Mouse (Mus musculus) urinary bladder, postnatal 4 days (tissue): Measurements from ENCODE around the gene Samd4b.
A peak's percentile ranks its signal among the peaks of the same experiment; 100 is the strongest.
"Not testable (repeated sequence)": the region's sequence is repeated elsewhere in the genome, so short reads cannot be mapped to it uniquely, and the experiment has no call there.

Experiments
- DNase-seq, 2 experiments: peaks; one replicate each; pipeline ENCODE4 v3.0.0; 2021 to 2022; ENCODE audit warnings: low spot score in 2 of 2

Samd4b gene

DNA sequence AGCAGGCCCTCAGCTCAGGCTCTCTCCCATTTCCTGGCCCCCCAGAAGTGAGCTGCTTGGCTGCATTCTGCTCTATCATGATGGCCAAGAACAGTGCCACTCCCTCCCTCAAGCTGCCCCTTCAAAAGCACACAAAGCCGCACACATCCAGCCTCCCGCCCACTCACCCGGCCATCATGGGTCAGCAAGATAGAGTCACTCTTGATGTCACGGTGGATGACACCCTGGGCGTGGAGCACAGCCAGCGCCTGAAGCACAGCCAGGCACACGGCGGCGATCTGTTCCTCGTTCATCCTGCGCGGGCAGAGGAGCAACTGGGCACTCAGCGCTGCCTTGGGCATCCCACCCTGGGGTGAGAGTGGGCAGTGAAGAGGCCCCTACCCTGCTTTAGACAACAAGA, 35.6 kb downstream of the Samd4b start:
- DNase-seq: no peak

GRCm38 (mm10) chr7:28561967-28562366, 36.0 kb downstream of the Samd4b start:
- DNase-seq: no peak

GRCm38 (mm10) chr7:28560856-28561255, 37.1 kb downstream of the Samd4b start:
- no peak for DNase-seq

GRCm38 (mm10) chr7:28558486-28558885, 39.5 kb downstream of the Samd4b start:
- peak in 1 of 2 experiments; percentile 49 for DNase-seq

DNA sequence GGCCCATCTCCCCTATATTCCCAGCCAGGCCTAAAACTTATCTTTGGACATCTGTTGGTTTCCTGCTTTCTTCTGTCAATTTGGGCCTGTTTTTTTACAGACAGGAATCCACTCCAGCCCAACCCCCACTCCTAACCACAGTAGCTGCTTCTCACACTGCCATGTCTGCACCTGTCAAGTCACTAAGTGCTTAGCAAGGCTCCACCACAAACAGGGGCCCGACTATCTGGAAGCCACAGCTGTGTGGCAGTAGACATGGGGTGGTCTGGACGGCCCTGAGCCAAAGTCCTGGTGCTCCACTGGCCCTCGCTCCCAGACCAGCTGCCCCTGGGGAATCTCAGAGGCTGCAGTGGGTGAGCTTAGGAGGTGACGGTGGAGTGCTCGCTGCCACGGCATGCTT, 40.2 kb downstream of the Samd4b start:
- DNase-seq: no peak

GRCm38 (mm10) chr7:28557069-28557468, 40.9 kb downstream of the Samd4b start:
- DNase-seq: no peak

- no peak for DNase-seq
Observed at GRCm38 (mm10) chr7:28555939-28556535, 41.9 kb downstream of the Samd4b start.

DNA sequence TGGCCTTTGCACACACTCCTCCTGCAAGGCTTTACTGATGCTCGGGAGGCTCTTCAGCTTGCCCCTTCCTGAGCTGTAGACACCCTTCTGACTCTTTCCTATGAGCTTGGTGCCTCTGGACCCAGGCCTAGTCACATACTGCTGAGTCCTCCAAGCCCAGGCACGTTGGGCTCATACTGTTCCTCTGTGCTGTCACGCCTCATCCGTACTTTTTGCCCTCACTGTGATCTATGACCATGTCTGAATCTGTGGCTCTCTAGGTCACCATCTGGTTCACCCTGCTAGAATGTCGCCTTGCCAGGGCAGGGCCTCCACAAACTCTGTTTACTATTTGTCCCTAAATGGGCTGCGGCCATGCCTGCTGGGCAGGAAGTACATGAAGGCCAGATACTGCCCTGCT, 44.9 kb downstream of the Samd4b start:
- no peak for DNase-seq

DNA sequence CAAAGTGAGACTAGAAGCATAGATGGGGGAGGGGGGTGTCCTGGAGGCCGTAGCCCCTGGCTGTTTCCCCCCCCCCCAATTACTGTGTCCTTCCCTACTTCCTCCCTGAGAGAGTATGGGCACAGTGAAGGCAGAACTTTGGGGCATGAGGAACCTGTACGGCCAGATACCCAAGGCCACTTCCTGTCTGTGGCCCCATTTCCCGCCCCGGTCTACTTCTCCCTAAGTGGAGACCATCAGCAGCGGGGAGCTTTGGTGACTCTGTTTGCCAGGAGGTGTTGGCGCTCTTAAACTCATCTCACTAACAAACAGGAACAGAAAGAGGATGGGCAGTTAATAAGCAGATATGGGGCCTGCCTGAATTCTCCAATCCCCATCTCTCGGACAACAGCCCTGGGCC, 50.3 kb downstream of the Samd4b start:
- no peak for DNase-seq

GRCm38 (mm10) chr7:28547154-28547553, 50.8 kb downstream of the Samd4b start, which contains the start of gene Nccrp1:
Gene Nccrp1, minus strand, starts transcription at chr7:28547254.
- no peak for DNase-seq

GRCm38 (mm10) chr7:28546649-28547048, 51.3 kb downstream of the Samd4b start:
- no peak for DNase-seq

- DNase-seq: no peak
Observed at GRCm38 (mm10) chr7:28545891-28546210, 52.1 kb downstream of the Samd4b start.

- DNase-seq: no peak
Observed at GRCm38 (mm10) chr7:28545048-28545890, 52.7 kb downstream of the Samd4b start.

GRCm38 (mm10) chr7:28544051-28544601, 53.8 kb downstream of the Samd4b start:
- no peak for DNase-seq

DNA sequence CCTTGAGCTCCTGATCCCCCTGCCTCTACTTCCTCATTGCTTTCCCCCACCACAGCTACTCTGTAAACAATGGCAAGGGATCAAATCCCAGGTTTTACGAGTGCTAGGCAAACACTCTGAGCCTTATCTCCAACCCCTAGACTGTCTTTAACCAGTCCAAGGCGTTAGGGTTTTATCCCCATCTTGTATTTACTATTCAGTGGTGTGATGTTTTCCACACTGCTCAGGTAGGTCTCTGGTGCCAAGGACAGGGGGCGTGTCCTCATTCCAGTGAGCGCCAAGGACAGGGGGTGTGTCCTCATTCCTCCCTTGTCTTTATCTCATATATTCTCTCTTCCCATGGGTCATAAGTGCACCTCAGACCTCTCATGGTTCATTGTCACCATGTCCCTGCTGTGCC, 57.4 kb downstream of the Samd4b start, which contains the start of gene Sycn:
Gene Sycn (plus strand): TSS at position 360 of the 400 bp plus-strand sequence.
- DNase-seq: no peak

GRCm38 (mm10) chr7:28538886-28539285, 59.1 kb downstream of the Samd4b start:
- not testable (repeated sequence) for DNase-seq

- no peak for DNase-seq
Observed at GRCm38 (mm10) chr7:28532005-28532404, 65.9 kb downstream of the Samd4b start.

DNA sequence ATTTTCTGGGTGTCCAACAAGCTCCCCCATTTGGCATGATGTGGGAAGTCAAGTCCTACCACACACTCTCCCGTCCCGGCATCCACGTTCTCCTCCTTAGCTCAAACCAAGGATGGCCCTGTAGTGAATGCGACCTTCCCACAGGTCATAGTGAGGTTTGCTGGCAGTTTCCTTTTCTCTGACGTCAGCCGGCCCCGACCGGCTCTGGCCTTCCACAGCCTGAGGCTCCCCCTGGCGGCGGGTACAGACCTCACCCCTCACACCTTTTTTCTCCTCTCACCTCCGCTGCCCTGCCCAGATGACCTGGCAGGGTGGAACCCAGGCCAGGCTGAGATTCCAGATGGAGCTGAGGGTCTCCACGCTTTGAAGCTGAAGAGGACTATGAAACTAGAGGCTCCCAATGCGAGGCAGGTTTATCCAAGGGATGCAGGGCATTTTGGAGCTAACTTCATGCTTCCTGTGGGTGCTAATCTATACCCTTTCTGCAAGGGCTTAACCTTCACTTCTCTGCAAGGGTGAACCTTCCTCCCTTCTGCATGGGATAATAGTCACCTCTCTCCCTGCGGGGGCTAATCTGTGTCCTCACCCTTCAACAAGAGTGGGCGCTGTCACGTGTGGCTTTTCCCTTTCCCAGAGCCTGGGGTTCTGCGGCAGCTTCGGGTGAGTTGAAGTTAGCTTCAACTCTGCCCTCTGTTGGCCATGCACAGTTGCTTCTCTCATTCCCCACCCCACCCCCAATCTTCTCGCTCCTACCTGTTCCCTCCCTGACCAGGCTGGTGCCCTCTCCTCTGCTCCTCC, 69.8 kb downstream of the Samd4b start:
- DNase-seq: peak; percentile 65 to 86

DNA sequence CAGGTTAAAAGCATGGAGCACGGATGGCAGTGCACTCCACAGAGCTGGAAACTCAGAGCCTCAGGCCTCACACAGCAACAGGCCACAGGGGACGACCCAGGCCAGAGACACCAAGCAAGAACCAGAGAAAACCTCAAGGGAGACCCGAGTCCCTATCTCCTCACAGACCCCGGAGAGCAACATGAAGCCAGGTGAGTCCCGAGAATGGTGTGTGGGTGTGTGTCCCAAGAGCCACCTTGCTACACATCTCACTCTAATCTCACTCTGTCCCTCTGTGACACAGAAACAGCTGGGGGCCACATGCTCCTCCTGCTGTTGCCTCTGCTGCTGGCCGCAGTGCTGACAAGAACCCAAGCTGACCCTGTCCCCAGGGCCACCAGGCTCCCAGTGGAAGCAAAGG, 75.4 kb downstream of the Samd4b start, which contains the start of gene Ifnl3:
Gene Ifnl3 (plus strand): TSS at position 301 of the 400 bp plus-strand sequence.
- not testable (repeated sequence) for DNase-seq

DNA sequence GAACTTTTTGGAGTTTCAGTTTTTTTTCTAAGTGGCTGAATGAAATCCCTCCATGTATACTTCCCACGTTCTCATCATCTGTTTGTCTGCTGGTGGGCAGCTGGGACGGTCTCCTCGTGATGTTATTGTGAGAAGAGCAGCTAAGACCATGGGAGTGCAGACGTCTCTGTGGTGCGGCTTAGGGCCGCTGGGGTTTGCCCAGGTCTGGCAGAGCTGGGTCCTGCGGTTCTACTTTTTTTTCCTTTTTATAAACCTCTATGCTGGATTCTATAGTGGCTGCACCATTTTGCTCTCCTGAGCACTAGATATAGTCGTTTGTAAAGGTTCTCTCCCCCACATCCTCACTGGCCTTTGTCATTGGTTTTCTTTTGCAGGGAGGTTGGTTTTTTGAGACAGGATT, 86.5 kb downstream of the Samd4b start:
- DNase-seq: no peak

GRCm38 (mm10) chr7:28510405-28510974, 87.5 kb downstream of the Samd4b start, which contains the start of gene Ifnl2:
Gene Ifnl2, minus strand, starts transcription at chr7:28510455.
- DNase-seq: not testable (repeated sequence)

GRCm38 (mm10) chr7:28509121-28509520, 88.8 kb downstream of the Samd4b start:
- DNase-seq: not testable (repeated sequence)
